Comparison of ENCODE assay signal across 29 mouse cellular contexts in the genomic region with DNA sequence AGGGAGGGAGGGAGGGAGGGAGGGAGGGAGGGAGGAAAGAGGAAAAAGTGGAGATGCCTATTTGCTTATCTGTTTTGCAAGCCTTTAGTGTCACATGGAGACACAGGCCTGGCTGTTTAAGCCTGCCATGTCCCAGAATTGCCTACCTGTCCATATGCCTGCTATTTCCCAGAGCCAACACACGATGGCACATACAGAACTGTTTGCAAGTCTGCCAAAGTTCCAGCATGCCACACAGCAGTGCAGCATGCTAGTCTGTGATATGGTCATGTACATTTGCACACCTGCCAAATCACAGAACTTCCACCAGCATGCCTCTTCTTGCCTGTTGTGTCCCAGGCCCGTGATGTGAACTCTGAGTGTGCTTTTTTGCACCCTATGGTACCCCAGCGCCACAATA. TPM values are rescaled to one million over a fixed set of nuclear protein-coding genes. Genes with fewer than 3 reads are reported as not detected.
DNase-seq lines count a peak whose midpoint lies in the region; ATAC-seq and TF ChIP-seq lines count a peak whose summit lies in the region.
"Had no signal": no experiment of that assay in that cellular context is flagged by ENCODE, and none has a peak within 500 bp of the region (broad histone marks: within the 10 kb centered on the region; RNA-seq: fewer than 3 reads in every experiment).

No protein-coding gene starts in this region.

- no peaks in the 10 kb centered on the region for H3K27me3 ChIP-seq in heart, postnatal 0 days (ENCODE audit: control insufficient read depth, insufficient read depth, low read length)
- no peaks in the 10 kb centered on the region; the same call in 1 of the 2 replicates for H3K27me3 ChIP-seq in midbrain, postnatal 0 days (ENCODE audit: insufficient read depth, low read length)
- no peaks in the 10 kb centered on the region for H3K27me3 ChIP-seq in midbrain, embryonic 10.5 days (ENCODE audit: low read depth, poor library complexity, severe bottlenecking)
- no peaks in the 10 kb centered on the region for H3K27me3 ChIP-seq in embryonic facial prominence, embryonic 10.5 days (replicated peaks; ENCODE audit: low read depth, poor library complexity, severe bottlenecking)
- no peaks in the 10 kb centered on the region for H3K27me3 ChIP-seq in intestine, embryonic 16.5 days (replicated peaks; ENCODE audit: control insufficient read depth, insufficient read depth, low read length)
- H3K27me3 ChIP-seq: embryonic facial prominence, embryonic 12.5 days; limb, embryonic 12.5 days; neural tube, embryonic 15.5 days had no signal

- peak; percentile 14; the same call in 1 of the 2 replicates for TF ChIP-seq CTCF in heart, postnatal 0 days (IDR thresholded peaks at IDR 0.05; ENCODE audit: low read depth)
- peak; percentile 65 for TF ChIP-seq CTCF in midbrain, postnatal 0 days (IDR thresholded peaks at IDR 0.05)

- no peak overlapping the region for H3K4me3 ChIP-seq in heart, postnatal 0 days (ENCODE audit: low read depth, low read length)
- no peak overlapping the region for H3K4me3 ChIP-seq in midbrain, postnatal 0 days (ENCODE audit: low read depth, low read length)
- no peak overlapping the region for H3K4me3 ChIP-seq in midbrain, embryonic 10.5 days
- no peak overlapping the region for H3K4me3 ChIP-seq in embryonic facial prominence, embryonic 10.5 days
- no peak overlapping the region for H3K4me3 ChIP-seq in intestine, embryonic 16.5 days (ENCODE audit: low read length)
- H3K4me3 ChIP-seq: embryonic facial prominence, embryonic 12.5 days; heart, embryonic 12.5 days; limb, embryonic 12.5 days; neural tube, embryonic 15.5 days had no signal

- no peak for ATAC-seq in heart, postnatal 0 days (ENCODE audit: insufficient read depth, low read depth)
- no peak for ATAC-seq in midbrain, postnatal 0 days (ENCODE audit: low FRiP score)
- no peak for ATAC-seq in intestine, embryonic 16.5 days
- ATAC-seq: CD4-positive, CD25-positive, alpha-beta regulatory T cell, adult 4 months; forebrain, embryonic 16.5 days; liver, postnatal 0 days; Patski had no signal

- no peak overlapping the region for H3K27ac ChIP-seq in heart, postnatal 0 days (ENCODE audit: low read depth)
- no peak overlapping the region for H3K27ac ChIP-seq in midbrain, postnatal 0 days (ENCODE audit: low read depth, low read length)
- no peak overlapping the region for H3K27ac ChIP-seq in midbrain, embryonic 10.5 days (replicated peaks)
- H3K27ac ChIP-seq in embryonic facial prominence, embryonic 10.5 days (replicated peaks), result no peak overlapping the region
- H3K27ac ChIP-seq in intestine, embryonic 16.5 days (ENCODE audit: low read length), result no peak overlapping the region
- H3K27ac ChIP-seq: embryonic facial prominence, embryonic 12.5 days; limb, embryonic 12.5 days; neural tube, embryonic 15.5 days had no signal

- no peaks in the 10 kb centered on the region for H3K9me3 ChIP-seq in heart, postnatal 0 days (replicated peaks; ENCODE audit: control insufficient read depth, low read length)
- no peaks in the 10 kb centered on the region for H3K9me3 ChIP-seq in midbrain, postnatal 0 days (ENCODE audit: low read length)
- no peaks in the 10 kb centered on the region for H3K9me3 ChIP-seq in midbrain, embryonic 10.5 days (replicated peaks)
- no peaks in the 10 kb centered on the region for H3K9me3 ChIP-seq in embryonic facial prominence, embryonic 10.5 days
- no peaks in the 10 kb centered on the region for H3K9me3 ChIP-seq in intestine, embryonic 16.5 days (ENCODE audit: control insufficient read depth, low read length)
- H3K9me3 ChIP-seq: embryonic facial prominence, embryonic 12.5 days; heart, embryonic 12.5 days; limb, embryonic 12.5 days; neural tube, embryonic 15.5 days had no signal

- no peaks in the 10 kb centered on the region for H3K36me3 ChIP-seq in heart, postnatal 0 days (replicated peaks; ENCODE audit: control insufficient read depth, insufficient read depth, low read length)
- no peaks in the 10 kb centered on the region for H3K36me3 ChIP-seq in midbrain, postnatal 0 days (ENCODE audit: insufficient read depth, low read length)
- no peaks in the 10 kb centered on the region for H3K36me3 ChIP-seq in midbrain, embryonic 10.5 days
- no peaks in the 10 kb centered on the region for H3K36me3 ChIP-seq in embryonic facial prominence, embryonic 10.5 days (replicated peaks)
- no peaks in the 10 kb centered on the region for H3K36me3 ChIP-seq in intestine, embryonic 16.5 days (ENCODE audit: control insufficient read depth, insufficient read depth, low read length)
- H3K36me3 ChIP-seq: embryonic facial prominence, embryonic 12.5 days; heart, embryonic 12.5 days; limb, embryonic 12.5 days; neural tube, embryonic 15.5 days had no signal

- peak; percentile 78 to 80 for DNase-seq in cerebellum, postnatal 10 days
- no peak for DNase-seq in cerebellum, adult 18-20 months
- no peak for DNase-seq in heart, postnatal 0 days (ENCODE audit: low spot score)
- no peak for DNase-seq in heart, postnatal 36 days
- peak; percentile 50 for DNase-seq in midbrain, postnatal 0 days (ENCODE audit: low spot score)
- DNase-seq in midbrain, embryonic 10.5 days (ENCODE audit: low spot score), result no peak
- no peak for DNase-seq in embryonic facial prominence, embryonic 10.5 days (ENCODE audit: low spot score)
- DNase-seq: adrenal gland, postnatal 36 days; gastrocnemius, postnatal 25 days; heart, adult 18-20 months; heart, postnatal 14 days; kidney, adult 18-20 months; kidney, postnatal 4 days; layer of hippocampus, adult 9-11 months; liver, postnatal 0 days; lung, postnatal 10 days; right cerebral cortex, adult 18-20 months; right cerebral cortex, postnatal 4 days; thymus, postnatal 36 days had no signal

- H3K9ac ChIP-seq in heart, postnatal 0 days (replicated peaks; ENCODE audit: low read depth, low read length), result no peak overlapping the region
- no peak overlapping the region for H3K9ac ChIP-seq in midbrain, postnatal 0 days (replicated peaks; ENCODE audit: low read length, poor library complexity, severe bottlenecking)
- H3K9ac ChIP-seq in intestine, embryonic 16.5 days (ENCODE audit: low read depth, low read length), result no peak overlapping the region
- H3K9ac ChIP-seq: embryonic facial prominence, embryonic 12.5 days; heart, embryonic 12.5 days; limb, embryonic 12.5 days; liver, postnatal 0 days; neural tube, embryonic 15.5 days had no signal

- H3K4me1 ChIP-seq in heart, postnatal 0 days (ENCODE audit: control insufficient read depth, insufficient read depth), result no peaks in the 10 kb centered on the region
- no peaks in the 10 kb centered on the region for H3K4me1 ChIP-seq in midbrain, postnatal 0 days (ENCODE audit: insufficient read depth, low read length)
- H3K4me1 ChIP-seq in midbrain, embryonic 10.5 days, result peaks cover under 1% of the 10 kb centered on the region; the same call in 1 of the 2 replicates
- H3K4me1 ChIP-seq in embryonic facial prominence, embryonic 10.5 days, result peaks cover 2% of the 10 kb centered on the region
- no peaks in the 10 kb centered on the region for H3K4me1 ChIP-seq in intestine, embryonic 16.5 days (ENCODE audit: control insufficient read depth, insufficient read depth, low read length)
- H3K4me1 ChIP-seq: limb, embryonic 12.5 days had no signal

- TF ChIP-seq EP300 in heart, postnatal 0 days (IDR thresholded peaks at IDR 0.05; ENCODE audit: low read depth), result no peak

- H3K4me2 ChIP-seq in heart, postnatal 0 days (ENCODE audit: low read depth, low read length), result no peak overlapping the region
- H3K4me2 ChIP-seq in midbrain, postnatal 0 days (ENCODE audit: low read depth, low read length, poor library complexity, severe bottlenecking), result no peak overlapping the region
- H3K4me2 ChIP-seq in intestine, embryonic 16.5 days (ENCODE audit: low read depth, low read length), result no peak overlapping the region
- H3K4me2 ChIP-seq: embryonic facial prominence, embryonic 12.5 days; heart, embryonic 12.5 days; limb, embryonic 12.5 days; liver, embryonic 11.5 days; midbrain, embryonic 11.5 days; neural tube, embryonic 15.5 days had no signal

- WGBS in heart, postnatal 0 days, result 58% methylated on average over 3 of the region's 3 CpGs
- WGBS in midbrain, postnatal 0 days, result 80% methylated on average over 3 of the region's 3 CpGs
- 85% methylated on average over 3 of the region's 3 CpGs for WGBS in midbrain, embryonic 10.5 days
- WGBS in embryonic facial prominence, embryonic 10.5 days, result 77% methylated on average over 3 of the region's 3 CpGs
- WGBS in intestine, embryonic 16.5 days, result 66% methylated on average over 3 of the region's 3 CpGs

- intact Hi-C loops in heart, postnatal 36 days (cut with DNase I), result no loop called here

RNA-seq across cellular contexts. Expression of a gene that starts 36.4 kb away (rescaled TPM):
- 2.1 and 2.4 TPM in 2 replicates for total RNA-seq in heart, postnatal 0 days (2014; rRNA removed; ENCODE audit: low replicate concordance)
- 0.38 and 0.44 TPM in 2 replicates for polyA plus RNA-seq in heart, postnatal 0 days (2015; fragmentation: Nextera tagmentation; extraction: Ambion mirVana)
- under 1 TPM; 0.43 to 0.58 TPM for total RNA-seq in heart, postnatal 36 days (2021)
- 217 and 219 TPM in 2 replicates for total RNA-seq in midbrain, postnatal 0 days (2014; rRNA removed)
- polyA plus RNA-seq in midbrain, postnatal 0 days (2015; fragmentation: Nextera tagmentation; extraction: Ambion mirVana), result 132 and 133 TPM in 2 replicates
- 7.6 and 10.9 TPM in 2 replicates for polyA plus RNA-seq in midbrain, embryonic 10.5 days (2016; fragmentation: Nextera tagmentation; extraction: Ambion mirVana)
- polyA plus RNA-seq in embryonic facial prominence, embryonic 10.5 days (2016; fragmentation: Nextera tagmentation; extraction: Ambion mirVana), result 5.1 TPM in 2 replicates
- polyA plus RNA-seq in intestine, embryonic 16.5 days (2015; fragmentation: Nextera tagmentation; extraction: Ambion mirVana), result 2.2 and 2.9 TPM in 2 replicates
- polyA plus RNA-seq: CD4-positive, CD25-positive, alpha-beta regulatory T cell, adult 4 months had no signal

Comparison
In these comparisons a context has a peak if more than half of its experiments do, and no peak if none do; other contexts are left out.
1. DNase-seq: peak in cerebellum, postnatal 10 days (2 of 2) and midbrain, postnatal 0 days (single experiment); none in cerebellum, adult 18-20 months (0 of 2), heart, postnatal 0 days (single experiment), heart, postnatal 36 days (0 of 2), midbrain, embryonic 10.5 days (single experiment) and embryonic facial prominence, embryonic 10.5 days (single experiment).
2. RNA of a gene that starts 36.4 kb away (polyA plus RNA-seq): 132 to 133 TPM in midbrain, postnatal 0 days; 7.6 to 10.9 TPM in midbrain, embryonic 10.5 days, 5.1 TPM in embryonic facial prominence, embryonic 10.5 days, 2.2 to 2.9 TPM in intestine, embryonic 16.5 days and 0.38 to 0.44 TPM in heart, postnatal 0 days; every median in the first group is over 10 times any median in the second.